Mouse (Mus musculus): ENCODE results near the gene Ctf2. TPM values are rescaled to one million over a fixed set of nuclear protein-coding genes. Genes with fewer than 3 reads are reported as not detected.

Gene Ctf2
- total and polyA plus RNA-seq, 3 experiments: 0.39 to 1.0 TPM; not detected in 1

- no peak for TF ChIP-seq KAT2A (conservative IDR thresholded peaks at IDR 0.05; ENCODE audit: low read depth, low read length)
- TF ChIP-seq CTCF (IDR thresholded peaks at IDR 0.05 in 2 of 3, conservative IDR thresholded peaks at IDR 0.05 in 1 of 3; ENCODE audit: control insufficient read depth in 1 of 3, insufficient read depth in 1 of 3, low read depth in 2 of 3, low read length in 3 of 3, poor library complexity in 1 of 3, severe bottlenecking in 1 of 3): no peak
- TF ChIP-seq NELFE (IDR thresholded peaks at IDR 0.05; ENCODE audit: low read depth, low read length): no peak
- TF ChIP-seq TCF12 (IDR thresholded peaks at IDR 0.05; ENCODE audit: low read depth, low read length): no peak
Measured at GRCm38 (mm10) chr7:127760478-127760877, 28.5 kb upstream of the Ctf2 start (continued).

- H3K27me3 ChIP-seq (ENCODE audit: control insufficient read depth in 1 of 2, insufficient read depth in 2 of 2, low read length in 2 of 2): no peaks in the 10 kb centered on the region
- H3K9ac ChIP-seq (ENCODE audit: control insufficient read depth, low read depth, low read length, poor library complexity, severe bottlenecking): no peak overlapping the region
- no peaks in the 10 kb centered on the region for H3K9me3 ChIP-seq (replicated peaks; ENCODE audit: insufficient read depth, low read length)
- peak overlapping the region; percentile 36; the same call in 1 of the 2 replicates for H3K27ac ChIP-seq (ENCODE audit: control insufficient read depth, low read depth, low read length)
- DNase-seq (ENCODE audit: low read depth, low spot score): peak; percentile 84
- peaks cover 0 to 17% of the 10 kb centered on the region in 2 experiments; a peak in 2 of 4 replicates for H3K36me3 ChIP-seq (ENCODE audit: control insufficient read depth in 1 of 2, insufficient read depth in 2 of 2, low read length in 2 of 2)
- peaks cover 13 to 22% of the 10 kb centered on the region in 2 experiments for H3K4me1 ChIP-seq (ENCODE audit: control insufficient read depth in 1 of 2, insufficient read depth in 2 of 2, low read length in 2 of 2)
- H3K4me3 ChIP-seq (ENCODE audit: control insufficient read depth in 1 of 2, insufficient read depth in 1 of 2, low read depth in 2 of 2, low read length in 2 of 2): no peak overlapping the region
- TF ChIP-seq EP300 (IDR thresholded peaks at IDR 0.05; ENCODE audit: low read depth in 1 of 2, low read length in 2 of 2) (peak; percentile 11 to 59; a peak in 1 of 4 replicates), ETS1 (IDR thresholded peaks at IDR 0.05; ENCODE audit: low read depth, low read length) (peak; percentile 56), TCF12 (IDR thresholded peaks at IDR 0.05; ENCODE audit: low read depth, low read length) (no peak), SMC3 (IDR thresholded peaks at IDR 0.05; ENCODE audit: low read depth, low read length) (no peak), SIN3A (IDR thresholded peaks at IDR 0.05; ENCODE audit: low read length) (peak; percentile 79), POLR2A (IDR thresholded peaks at IDR 0.05; ENCODE audit: control insufficient read depth in 1 of 2, insufficient read depth in 1 of 2, low read depth in 1 of 2, low read length in 2 of 2, poor library complexity in 1 of 2) (0 out of 4 replicates have a peak, but pooled peaks of 1 of the 2 experiments have one; percentile 27), MXI1 (IDR thresholded peaks at IDR 0.05; ENCODE audit: low read depth, low read length) (peak; percentile 67), GABPA (IDR thresholded peaks at IDR 0.05; ENCODE audit: low read depth, low read length) (no peak), MAX (IDR thresholded peaks at IDR 0.05; ENCODE audit: low read length) (peak; percentile 40; the same call in 1 of the 2 replicates), E2F4 (IDR thresholded peaks at IDR 0.05; ENCODE audit: borderline replicate concordance, low read depth, low read length) (no peak), ELF1 (IDR thresholded peaks at IDR 0.05; ENCODE audit: low read depth, low read length) (peak; percentile 71), MYC (IDR thresholded peaks at IDR 0.05; ENCODE audit: low read depth, low read length) (no peak), HCFC1 (IDR thresholded peaks at IDR 0.05; ENCODE audit: low read depth, low read length) (no peak), ZMIZ1 (IDR thresholded peaks at IDR 0.05; ENCODE audit: low read depth, low read length) (no peak), JUND (IDR thresholded peaks at IDR 0.05; ENCODE audit: low read depth, low read length) (no peak), TAL1 (IDR thresholded peaks at IDR 0.05; ENCODE audit: low read length) (no peak), CTCF (IDR thresholded peaks at IDR 0.05 in 2 of 3, conservative IDR thresholded peaks at IDR 0.05 in 1 of 3; ENCODE audit: control insufficient read depth in 1 of 3, insufficient read depth in 1 of 3, low read depth in 2 of 3, low read length in 3 of 3, poor library complexity in 1 of 3, severe bottlenecking in 1 of 3) (no peak), MEF2A (IDR thresholded peaks at IDR 0.05; ENCODE audit: extremely low read depth, insufficient replicate concordance, low read depth, low read length, poor library complexity, severe bottlenecking) (no peak), RCOR1 (IDR thresholded peaks at IDR 0.05; ENCODE audit: low read depth, low read length) (no peak), BHLHE40 (IDR thresholded peaks at IDR 0.05; ENCODE audit: borderline replicate concordance, low read depth, low read length) (no peak), POLR2AphosphoS5 (IDR thresholded peaks at IDR 0.05; ENCODE audit: borderline replicate concordance, low read depth, low read length) (no peak)
- no peaks in the 10 kb centered on the region for H3K79me2 ChIP-seq (ENCODE audit: control insufficient read depth, insufficient read depth, low read length, poor library complexity)
Measured at GRCm38 (mm10) chr7:127759716-127760115, 27.8 kb upstream of the Ctf2 start.
